Mouse (Mus musculus) intestine, embryonic 15.5 days (tissue): ENCODE results near the gene Ddx41. TPM values are rescaled to one million over a fixed set of nuclear protein-coding genes. Genes with fewer than 3 reads are reported as not detected.

Experiments
- ATAC-seq: fragments of 200-750 bp; cut with Nextera tagmentation; 2 replicates; pipeline ENCODE4 v1.8.0; 2017; ENCODE audit warnings: moderate TSS enrichment, moderate library complexity
- H3K27ac ChIP-seq: fragments of 300-500 bp; sonication (generic); 2 replicates; pipeline ENCODE4 v1.5.1; 2015; ENCODE audit warnings: mild to moderate bottlenecking, inconsistent platforms
- H3K27me3 ChIP-seq: fragments of 300-500 bp; sonication (generic); replicated peaks from 2 replicates; pipeline ENCODE4 v1.6.1; 2015; ENCODE audit warnings: inconsistent platforms
- H3K36me3 ChIP-seq: fragments of 300-500 bp; sonication (generic); 2 replicates; pipeline ENCODE4 v1.6.1; 2015; ENCODE audit warnings: inconsistent platforms
- H3K4me1 ChIP-seq: fragments of 300-500 bp; sonication (generic); replicated peaks from 2 replicates; pipeline ENCODE4 v1.6.1; 2015; ENCODE audit warnings: inconsistent platforms
- H3K4me2 ChIP-seq: fragments of 300-500 bp; sonication (generic); replicated peaks from 2 replicates; pipeline ENCODE4 v1.6.1; 2015; ENCODE audit warnings: mild to moderate bottlenecking, inconsistent platforms
- H3K4me3 ChIP-seq: fragments of 300-500 bp; sonication (generic); replicated peaks from 2 replicates; pipeline ENCODE4 v1.5.1; 2015; ENCODE audit warnings: inconsistent platforms
- H3K9ac ChIP-seq: fragments of 300-500 bp; sonication (generic); 2 replicates; pipeline ENCODE4 v1.6.1; 2015; ENCODE audit warnings: inconsistent platforms
- H3K9me3 ChIP-seq: fragments of 300-500 bp; sonication (generic); 2 replicates; pipeline ENCODE4 v1.6.1; 2016; ENCODE audit warnings: inconsistent platforms
- WGBS: fragments of 180-500 bp; shearing (Covaris S2); methylation state at CpG from one replicate; pipeline ENCODE4 v1.1.7; 2015; 5-methylcytosine and 5-hydroxymethylcytosine counted together
- polyA plus RNA-seq: library from polyadenylated mRNA; unstranded; fragments of >200 nt; fragmentation: Nextera tagmentation; extraction: Ambion mirVana; gene quantifications from 2 replicates; pipeline ENCODE4 v1.2.1, GENCODE M21; 2015

Ddx41 gene
- polyA plus RNA-seq, 1 experiment from 2014 or later: 51.0 TPM

DNA sequence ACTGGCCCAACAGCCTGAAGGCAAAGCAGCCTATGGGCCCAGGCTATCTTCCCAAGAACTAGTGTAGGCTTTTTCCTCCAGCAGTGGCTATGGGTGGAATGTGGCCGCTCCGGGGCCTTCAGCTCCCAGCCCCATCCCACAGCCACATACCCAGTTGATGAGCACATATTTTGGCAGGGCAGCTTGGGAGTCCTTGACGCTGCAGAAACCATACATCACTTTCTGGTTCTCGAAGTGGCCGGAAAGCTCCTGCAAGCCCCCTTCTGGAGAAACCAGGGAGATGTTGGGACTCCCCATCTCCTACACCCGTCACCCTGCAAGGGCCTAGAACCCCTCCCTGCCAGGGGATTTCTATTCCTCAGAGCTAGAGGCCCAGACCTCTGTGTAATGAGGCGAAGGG lies 53.9 kb downstream of the Ddx41 start:
- Histone ChIP-seq H3K36me3 (peaks cover 12% of the 10 kb centered on the region; the same call in 1 of the 2 replicates), H3K9me3 (no peaks in the 10 kb centered on the region), H3K4me2 (peak overlapping the region; percentile 34), H3K4me3 (no peak overlapping the region), H3K4me1 (peaks cover 51% of the 10 kb centered on the region), H3K9ac (peak overlapping the region; percentile 8; the same call in 1 of the 2 replicates), H3K27ac (peak overlapping the region; percentile 60), H3K27me3 (no peaks in the 10 kb centered on the region)
- WGBS: 61% methylated on average over 7 of the region's 7 CpGs
- ATAC-seq: peak; percentile 27; the same call in 1 of the 2 replicates

Other genes with a start within 250 kb of the Ddx41 start
- 543 and 576 TPM in 2 replicates for gene Prelid1, start 216.2 kb downstream of the Ddx41 start, polyA plus RNA-seq
- 83.2 and 101 TPM in 2 replicates for gene Rab24, start 214.7 kb downstream of the Ddx41 start, polyA plus RNA-seq
- gene Mxd3, start 206.8 kb downstream of the Ddx41 start, polyA plus RNA-seq: 22.3 and 26.0 TPM in 2 replicates
- 121 and 128 TPM in 2 replicates for gene Lman2, start 173.9 kb downstream of the Ddx41 start, polyA plus RNA-seq
- gene Rgs14, start 166.9 kb downstream of the Ddx41 start, polyA plus RNA-seq: 0.85 and 1.2 TPM in 2 replicates
- gene Slc34a1, start 138.5 kb downstream of the Ddx41 start, polyA plus RNA-seq: not detected in 2 replicates
- not detected in 2 replicates for gene Pfn3, start 121.4 kb downstream of the Ddx41 start, polyA plus RNA-seq
- gene F12, start 109.9 kb downstream of the Ddx41 start, polyA plus RNA-seq: 1.8 TPM in 2 replicates
- 38.3 and 38.7 TPM in 2 replicates for gene Grk6, start 91.6 kb downstream of the Ddx41 start, polyA plus RNA-seq
- 0.24 and 0.28 TPM in 2 replicates for gene Prr7, start 72.4 kb downstream of the Ddx41 start, polyA plus RNA-seq
- gene Dbn1, start 48.5 kb downstream of the Ddx41 start, polyA plus RNA-seq: 103 and 109 TPM in 2 replicates
- 187 and 195 TPM in 2 replicates for gene Pdlim7, start 23.0 kb downstream of the Ddx41 start, polyA plus RNA-seq
- 3.1 and 3.6 TPM in 2 replicates for gene Dok3, start 7.4 kb downstream of the Ddx41 start, polyA plus RNA-seq
- gene Fam193b, start 34.5 kb upstream of the Ddx41 start, polyA plus RNA-seq: 22.9 and 23.5 TPM in 2 replicates
- gene Tmed9, start 37.1 kb upstream of the Ddx41 start, polyA plus RNA-seq: 110 and 122 TPM in 2 replicates
- 21.7 and 23.2 TPM in 2 replicates for gene B4galt7, start 63.2 kb upstream of the Ddx41 start, polyA plus RNA-seq
- gene Caml, start 86.3 kb upstream of the Ddx41 start, polyA plus RNA-seq: 41.6 and 46.9 TPM in 2 replicates
- 31.4 and 31.5 TPM in 2 replicates for gene Ddx46, start 98.4 kb upstream of the Ddx41 start, polyA plus RNA-seq
- 45.2 and 46.2 TPM in 2 replicates for gene B230219D22Rik, start 156.5 kb upstream of the Ddx41 start, polyA plus RNA-seq
- 65.8 and 68.9 TPM in 2 replicates for gene Txndc15, start 178.0 kb upstream of the Ddx41 start, polyA plus RNA-seq
- gene Pcbd2, start 190.7 kb upstream of the Ddx41 start, polyA plus RNA-seq: 68.6 and 71.8 TPM in 2 replicates
- gene Catsper3, start 247.9 kb upstream of the Ddx41 start, polyA plus RNA-seq: not detected in 2 replicates